In the genomic region with DNA sequence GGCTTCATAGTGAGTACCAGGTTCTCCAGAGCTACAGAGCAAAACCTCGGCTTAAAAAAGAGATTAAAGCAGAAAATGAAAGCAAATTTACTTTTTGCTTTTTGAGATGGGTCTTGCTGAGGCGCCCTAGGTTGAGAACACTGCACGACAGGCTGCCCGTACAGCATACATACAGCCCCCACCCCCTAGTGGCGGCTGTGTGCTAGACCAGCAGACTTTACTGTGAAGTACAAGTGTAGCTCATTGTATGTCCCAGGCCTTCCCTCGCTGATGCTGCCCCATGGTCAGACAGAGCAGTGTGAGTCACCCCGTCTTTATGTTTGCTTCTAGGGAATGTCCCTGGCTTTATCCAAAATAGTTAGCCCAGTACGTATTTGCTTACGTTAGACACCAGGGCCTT, we compare ENCODE assay signal across 10 mouse cellular contexts. TPM values are rescaled to one million over a fixed set of nuclear protein-coding genes. Genes with fewer than 3 reads are reported as not detected.
DNase-seq lines count a peak whose midpoint lies in the region; ATAC-seq and TF ChIP-seq lines count a peak whose summit lies in the region.
"Had no signal": no experiment of that assay in that cellular context is flagged by ENCODE, and none has a peak within 500 bp of the region (broad histone marks: within the 10 kb centered on the region; RNA-seq: fewer than 3 reads in every experiment).

No protein-coding gene starts in this region.

- TF ChIP-seq CTCF in left cerebral cortex, adult 2 months (IDR thresholded peaks at IDR 0.05) = peak; percentile 54
- TF ChIP-seq CTCF in CH12.LX (conservative IDR thresholded peaks at IDR 0.05 in 1 of 2, IDR thresholded peaks at IDR 0.05 in 1 of 2; ENCODE audit: low read depth in 2 of 2, low read length in 2 of 2) = peak; percentile 39 to 59; a peak in 3 of 4 replicates

- WGBS in liver, embryonic 13.5 days (ENCODE audit: insufficient replicate concordance) = 83% methylated on average over 9 of the region's 9 CpGs

- no peak overlapping the region for H3K9ac ChIP-seq in CH12.LX (ENCODE audit: insufficient read depth, low read depth)
- H3K9ac ChIP-seq in liver, embryonic 13.5 days = no peak overlapping the region
- H3K9ac ChIP-seq: lung, embryonic 15.5 days had no signal

- DNase-seq in left cerebral cortex, adult 2 months (ENCODE audit: extremely low spot score in 1 of 2, low spot score in 2 of 2) = no peak
- no peak for DNase-seq in left cerebral cortex, adult 11 months (ENCODE audit: low spot score)
- DNase-seq in CH12.LX (ENCODE audit: extremely low read depth) = peak; percentile 27
- DNase-seq in T-cell, adult 2 months (ENCODE audit: low spot score) = peak; percentile 13
- peak; percentile 13 for DNase-seq in liver, embryonic 13.5 days
- DNase-seq in gastrocnemius, postnatal 25 days = no peak
- DNase-seq in layer of hippocampus, adult 9-10 months (ENCODE audit: low spot score) = no peak
- DNase-seq in testis, postnatal 10 days (ENCODE audit: low spot score) = no peak

- dilution Hi-C loops in CH12.LX (cut with MboI; ENCODE audit: extremely low pct_ligation_motif_present, extremely low pct_unique_long_range_greater_than_20kb, low sequenced_read_pairs) = no loop called here

- no peak for ATAC-seq in liver, embryonic 13.5 days (ENCODE audit: low read depth)

- in situ Hi-C loops in CH12.LX (cut with MboI; ENCODE audit: low pct_ligation_motif_present, low pct_unique_long_range_greater_than_20kb, low sequenced_read_pairs) = no loop called here

- peaks cover 60 to 89% of the 10 kb centered on the region in 2 experiments for H3K36me3 ChIP-seq in CH12.LX (replicated peaks in 1 of 2; ENCODE audit: control insufficient read depth in 1 of 2, insufficient read depth in 1 of 2, low read length in 1 of 2)
- H3K36me3 ChIP-seq in liver, embryonic 13.5 days = peaks cover 77% of the 10 kb centered on the region

- no peaks in the 10 kb centered on the region for H3K79me2 ChIP-seq in CH12.LX (replicated peaks; ENCODE audit: control insufficient read depth, extremely low read depth, insufficient read depth, poor library complexity, severe bottlenecking)

- H3K4me3 ChIP-seq in left cerebral cortex, adult 2 months = no peak overlapping the region
- no peak overlapping the region for H3K4me3 ChIP-seq in CH12.LX (replicated peaks in 1 of 3; ENCODE audit: low read depth in 2 of 3, low read length in 2 of 3, poor library complexity in 1 of 3)
- no peak overlapping the region for H3K4me3 ChIP-seq in liver, embryonic 13.5 days (replicated peaks)
- H3K4me3 ChIP-seq: erythroblast, embryonic 14.5 days; lung, embryonic 15.5 days had no signal

- no peaks in the 10 kb centered on the region for H3K27me3 ChIP-seq in CH12.LX (replicated peaks)
- no peaks in the 10 kb centered on the region for H3K27me3 ChIP-seq in liver, embryonic 13.5 days
- H3K27me3 ChIP-seq: lung, embryonic 15.5 days had no signal

- no peak; the same call in 1 of the 2 replicates for TF ChIP-seq RAD21 in CH12.LX (IDR thresholded peaks at IDR 0.05; ENCODE audit: low read depth, low read length)

- intact Hi-C loops in left cerebral cortex, adult 2 months (cut with DNase I) = no loop called here

- H3K27ac ChIP-seq in left cerebral cortex, adult 2 months = no peak overlapping the region
- H3K27ac ChIP-seq in CH12.LX (ENCODE audit: insufficient read depth, low read depth) = no peak overlapping the region
- H3K27ac ChIP-seq in liver, embryonic 13.5 days = no peak overlapping the region
- H3K27ac ChIP-seq: lung, embryonic 15.5 days had no signal

- H3K4me1 ChIP-seq in CH12.LX (ENCODE audit: control insufficient read depth in 1 of 2, insufficient read depth in 2 of 2) = no peaks in the 10 kb centered on the region
- no peaks in the 10 kb centered on the region for H3K4me1 ChIP-seq in liver, embryonic 13.5 days (replicated peaks)
- H3K4me1 ChIP-seq: lung, embryonic 15.5 days had no signal

- TF ChIP-seq POLR2A in CH12.LX (IDR thresholded peaks at IDR 0.05; ENCODE audit: low read depth, low read length) = no peak

- H3K9me3 ChIP-seq in CH12.LX (replicated peaks; ENCODE audit: low read length) = no peaks in the 10 kb centered on the region
- no peaks in the 10 kb centered on the region for H3K9me3 ChIP-seq in liver, embryonic 13.5 days (replicated peaks)
- H3K9me3 ChIP-seq: lung, embryonic 15.5 days had no signal

- H3K4me2 ChIP-seq in CH12.LX (ENCODE audit: insufficient read depth, low read depth, poor library complexity, severe bottlenecking) = no peak overlapping the region
- no peak overlapping the region for H3K4me2 ChIP-seq in liver, embryonic 13.5 days
- H3K4me2 ChIP-seq: lung, embryonic 15.5 days had no signal

- TF ChIP-seq EP300 in CH12.LX (IDR thresholded peaks at IDR 0.05; ENCODE audit: low read length) = no peak

TF ChIP-seq in CH12.LX, 34 proteins besides CTCF, POLR2A, EP300 and RAD21:
- no peak for TF ChIP-seq MEF2A (IDR thresholded peaks at IDR 0.05; ENCODE audit: borderline replicate concordance, low read depth, low read length)
- TF ChIP-seq SMC3 (IDR thresholded peaks at IDR 0.05; ENCODE audit: low read depth, low read length) = peak; percentile 21

RNA-seq across cellular contexts. Expression of a gene that starts 16.2 kb away (rescaled TPM):
- total RNA-seq in left cerebral cortex, adult 2 months (2021) = 10 to 100 TPM; 32.7 to 37.2 TPM
- total RNA-seq in CH12.LX (2012; rRNA removed) = 43.5 and 43.6 TPM in 2 replicates
- total RNA-seq in CH12.LX (2014; rRNA removed) = 45.6 and 46.7 TPM in 2 replicates
- 37.1 and 45.7 TPM in 2 replicates for polyA plus RNA-seq in CH12.LX (2012; ENCODE audit: insufficient read length, low read depth)
- polyA plus RNA-seq in liver, embryonic 13.5 days (2015; fragmentation: Nextera tagmentation; extraction: Ambion mirVana) = 5.9 and 7.8 TPM in 2 replicates
- total RNA-seq in gastrocnemius, postnatal 25 days (2021) = 10 to 100 TPM in 1 of 2 experiments, 1 to 10 TPM in 1; 8.7 to 11.4 TPM

RNA-seq across cellular contexts. Expression of a gene that starts 41.3 kb away (rescaled TPM):
- total RNA-seq in left cerebral cortex, adult 2 months (2021) = not detected
- total RNA-seq in CH12.LX (2012; rRNA removed) = 0.29 and 0.55 TPM in 2 replicates
- 0.20 and 0.26 TPM in 2 replicates for total RNA-seq in CH12.LX (2014; rRNA removed)
- 0.20 and 0.40 TPM in 2 replicates for polyA plus RNA-seq in CH12.LX (2012; ENCODE audit: insufficient read length, low read depth)
- polyA plus RNA-seq in liver, embryonic 13.5 days (2015; fragmentation: Nextera tagmentation; extraction: Ambion mirVana) = 6.2 and 6.4 TPM in 2 replicates
- total RNA-seq in gastrocnemius, postnatal 25 days (2021) = under 1 TPM in 1 of 2 experiments, not detected in 1; 0.18 TPM
- polyA plus RNA-seq: erythroblast, embryonic 14.5 days had no signal

RNA-seq across cellular contexts. Expression of a gene that starts 43.4 kb away (rescaled TPM):
- total RNA-seq in left cerebral cortex, adult 2 months (2021) = under 1 TPM in 1 of 2 experiments, not detected in 1; 0.27 TPM
- total RNA-seq in CH12.LX (2012; rRNA removed) = 0.04 TPM in 1 of 2 replicates, not detected in the other
- total RNA-seq in CH12.LX (2014; rRNA removed) = 0.08 and 0.15 TPM in 2 replicates
- 0.24 and 0.48 TPM in 2 replicates for polyA plus RNA-seq in CH12.LX (2012; ENCODE audit: insufficient read length, low read depth)
- polyA plus RNA-seq in liver, embryonic 13.5 days (2015; fragmentation: Nextera tagmentation; extraction: Ambion mirVana) = 2.1 and 2.4 TPM in 2 replicates
- 1 to 10 TPM; 2.1 to 2.6 TPM for total RNA-seq in gastrocnemius, postnatal 25 days (2021)
- polyA plus RNA-seq: erythroblast, embryonic 14.5 days had no signal

Comparison
In these comparisons a context has a peak if more than half of its experiments do, and no peak if none do; other contexts are left out.
1. DNase-seq: peak in CH12.LX (single experiment), T-cell, adult 2 months (single experiment) and liver, embryonic 13.5 days (single experiment); none in left cerebral cortex, adult 2 months (0 of 2), left cerebral cortex, adult 11 months (single experiment), gastrocnemius, postnatal 25 days (single experiment), layer of hippocampus, adult 9-10 months (single experiment) and testis, postnatal 10 days (single experiment).